ENCODE assay signal across 8 mouse cellular contexts in the genomic region with DNA sequence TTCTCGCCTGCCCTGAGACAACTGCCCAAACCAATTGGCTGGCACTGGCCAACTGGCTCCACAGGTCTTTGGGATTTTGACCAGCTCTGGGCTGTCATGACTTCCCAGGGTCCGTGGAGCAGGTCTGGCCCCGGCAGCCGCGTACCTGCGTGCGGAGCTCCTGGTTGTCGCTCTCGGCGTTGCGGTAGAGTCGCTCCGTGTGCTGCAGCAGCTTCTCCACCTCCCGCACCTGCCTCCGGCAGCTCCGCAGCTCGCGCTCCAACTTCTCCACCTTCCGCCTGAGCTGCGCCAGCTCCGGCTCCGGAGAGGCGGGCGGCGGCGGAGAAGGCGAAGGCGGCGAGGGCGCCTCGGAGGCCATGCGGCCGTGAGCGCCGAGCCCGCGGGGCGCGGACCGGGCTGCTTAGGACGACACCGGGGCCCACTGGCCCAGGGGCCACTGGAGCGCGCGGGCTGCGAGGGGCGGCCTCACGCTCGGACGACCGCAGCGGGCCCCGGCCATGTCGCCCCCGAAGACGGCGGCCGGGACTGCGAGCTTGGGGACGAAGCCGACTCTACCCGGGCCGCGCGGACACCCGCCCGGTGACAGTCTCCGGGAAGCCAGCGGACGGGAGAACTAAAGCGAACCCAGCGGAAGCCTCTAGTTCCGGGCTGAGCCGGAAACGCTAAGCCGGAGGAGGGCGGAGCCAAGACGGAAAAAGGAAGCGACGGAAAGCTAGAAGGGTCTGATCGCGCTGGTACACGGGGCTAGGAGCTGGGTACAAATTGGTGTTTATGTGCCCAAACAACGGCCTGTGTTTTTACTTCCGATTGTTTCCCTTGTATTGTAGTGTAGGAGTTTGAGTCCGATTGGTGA. TPM values are rescaled to one million over a fixed set of nuclear protein-coding genes. Genes with fewer than 3 reads are reported as not detected.
A peak's percentile ranks its signal among the peaks of the same experiment; 100 is the strongest.
DNase-seq lines count a peak whose midpoint lies in the region; ATAC-seq and TF ChIP-seq lines count a peak whose summit lies in the region.

A gene (minus strand): TSS at position 652 of the 853 bp plus-strand sequence.

- no peaks in the 10 kb centered on the region for H3K9me3 ChIP-seq in hindbrain, embryonic 10.5 days
- no peaks in the 10 kb centered on the region for H3K9me3 ChIP-seq in lung, postnatal 0 days (ENCODE audit: low read length)

- H3K27ac ChIP-seq in hindbrain, embryonic 10.5 days = peak within 1 kb of the TSS; percentile 89
- H3K27ac ChIP-seq in lung, postnatal 0 days (ENCODE audit: low read length) = peak within 1 kb of the TSS; percentile 95

- H3K4me2 ChIP-seq in lung, postnatal 0 days (replicated peaks; ENCODE audit: low read depth, low read length) = peak within 1 kb of the TSS; percentile 87

- peak; percentile 99 for ATAC-seq in frontal cortex, adult (ENCODE audit: low TSS enrichment)
- peak; percentile 96 for ATAC-seq in lung, postnatal 0 days

- H3K4me3 ChIP-seq in hindbrain, embryonic 10.5 days = peak within 1 kb of the TSS; percentile 100
- H3K4me3 ChIP-seq in lung, postnatal 0 days (ENCODE audit: low read depth, low read length) = peak within 1 kb of the TSS; percentile 91

- H3K4me1 ChIP-seq in hindbrain, embryonic 10.5 days (replicated peaks) = peaks cover 14% of the 10 kb centered on the region
- peaks cover 5% of the 10 kb centered on the region; the same call in 1 of the 2 replicates for H3K4me1 ChIP-seq in lung, postnatal 0 days (ENCODE audit: insufficient read depth, low read depth, low read length)

- under 1% methylated on average over 86 of the region's 86 CpGs for WGBS in hindbrain, embryonic 10.5 days
- under 1% methylated on average over 84 of the region's 86 CpGs for WGBS in lung, postnatal 0 days

- peaks cover 14% of the 10 kb centered on the region for H3K36me3 ChIP-seq in hindbrain, embryonic 10.5 days
- peaks cover 12% of the 10 kb centered on the region; the same call in 1 of the 2 replicates for H3K36me3 ChIP-seq in lung, postnatal 0 days (ENCODE audit: insufficient read depth, low read length)

- peak within 1 kb of the TSS; percentile 95 for H3K9ac ChIP-seq in lung, postnatal 0 days (replicated peaks; ENCODE audit: low read depth)

- TF ChIP-seq CTCF in lung, postnatal 0 days (IDR thresholded peaks at IDR 0.05) = no peak

- TF ChIP-seq EP300 in lung, postnatal 0 days (IDR thresholded peaks at IDR 0.05) = no peak; the same call in 1 of the 2 replicates

- H3K27me3 ChIP-seq in hindbrain, embryonic 10.5 days (ENCODE audit: insufficient read depth, poor library complexity, severe bottlenecking) = no peaks in the 10 kb centered on the region
- H3K27me3 ChIP-seq in lung, postnatal 0 days (replicated peaks; ENCODE audit: insufficient read depth, low read length) = no peaks in the 10 kb centered on the region

- peak; percentile 95 for DNase-seq in MN1 (ENCODE audit: low spot score)
- peak; percentile 90 for DNase-seq in cerebellum, adult 9-10 months
- DNase-seq in hindbrain, embryonic 10.5 days (ENCODE audit: low spot score) = peak; percentile 89
- peak; percentile 87 for DNase-seq in layer of hippocampus, adult 9-11 months
- peak; percentile 97 for DNase-seq in lung, postnatal 0 days (ENCODE audit: low spot score)
- peak; percentile 85 for DNase-seq in ovary, postnatal 14 days (ENCODE audit: low spot score)
- DNase-seq in thymus, postnatal 14 days = peak; percentile 92

RNA-seq across cellular contexts. Expression of the gene that starts here (rescaled TPM):
- polyA plus RNA-seq in hindbrain, embryonic 10.5 days (2016; fragmentation: Nextera tagmentation; extraction: Ambion mirVana) = 37.4 and 39.9 TPM in 2 replicates
- polyA plus RNA-seq in lung, postnatal 0 days (2015; fragmentation: Nextera tagmentation; extraction: Ambion mirVana) = 24.2 and 25.8 TPM in 2 replicates

Comparison
In these comparisons a context has a peak if more than half of its experiments do, and no peak if none do; other contexts are left out.
1. Peak in every context shown above with its lines: DNase-seq, ATAC-seq, H3K4me3 ChIP-seq and H3K27ac ChIP-seq.